Mouse (Mus musculus): ENCODE results near the gene Fcgrt. TPM values are rescaled to one million over a fixed set of nuclear protein-coding genes. Genes with fewer than 3 reads are reported as not detected.
A peak's percentile ranks its signal among the peaks of the same experiment; 100 is the strongest.

The Fcgrt gene
- polyA plus RNA-seq, 1 experiment from 2014 or later, result 93.5 TPM

DNA sequence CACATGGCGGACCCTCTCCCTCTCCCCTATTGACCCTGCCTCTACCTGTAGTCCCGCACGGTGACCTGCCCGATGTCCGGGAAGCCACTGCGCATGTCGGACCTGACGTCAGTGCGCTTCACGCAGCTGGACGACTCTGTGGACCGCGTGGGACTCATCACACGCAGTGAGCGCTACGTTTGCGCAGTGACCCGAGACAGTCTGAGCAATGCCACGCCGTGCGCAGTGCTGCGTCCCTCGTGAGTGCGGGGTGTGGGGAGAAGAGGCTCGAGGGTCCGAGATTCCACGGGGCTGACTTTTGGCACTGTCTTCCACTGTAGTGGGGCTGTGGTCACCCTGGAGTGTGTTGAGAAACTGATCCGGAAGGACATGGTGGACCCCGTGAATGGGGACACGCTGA is 27.1 kb downstream of the Fcgrt start:
- no peak overlapping the region for H3K27ac ChIP-seq
- 86% methylated on average over 30 of the region's 30 CpGs for WGBS
- no peak for ATAC-seq (replicated peaks; ENCODE audit: low FRiP score)
- H3K4me2 ChIP-seq, result no peak overlapping the region
- no peaks in the 10 kb centered on the region for H3K27me3 ChIP-seq
- peaks cover 18% of the 10 kb centered on the region for H3K4me1 ChIP-seq
- peaks cover 49% of the 10 kb centered on the region for H3K36me3 ChIP-seq
- H3K9ac ChIP-seq, result no peak overlapping the region
- H3K4me3 ChIP-seq (replicated peaks), result no peak overlapping the region
- H3K9me3 ChIP-seq (replicated peaks), result no peaks in the 10 kb centered on the region

GRCm38 (mm10) chr7:45075405-45075804 is 28.2 kb downstream of the Fcgrt start:
- H3K4me3 ChIP-seq (replicated peaks), result no peak overlapping the region
- H3K27me3 ChIP-seq, result no peaks in the 10 kb centered on the region
- H3K4me1 ChIP-seq, result peaks cover 13% of the 10 kb centered on the region
- H3K27ac ChIP-seq, result no peak overlapping the region
- peaks cover 43% of the 10 kb centered on the region for H3K36me3 ChIP-seq
- no peak overlapping the region for H3K9ac ChIP-seq
- no peak overlapping the region for H3K4me2 ChIP-seq
- ATAC-seq (replicated peaks; ENCODE audit: low FRiP score), result no peak
- 67% methylated on average over 4 of the region's 4 CpGs for WGBS
- no peaks in the 10 kb centered on the region for H3K9me3 ChIP-seq (replicated peaks)

DNA sequence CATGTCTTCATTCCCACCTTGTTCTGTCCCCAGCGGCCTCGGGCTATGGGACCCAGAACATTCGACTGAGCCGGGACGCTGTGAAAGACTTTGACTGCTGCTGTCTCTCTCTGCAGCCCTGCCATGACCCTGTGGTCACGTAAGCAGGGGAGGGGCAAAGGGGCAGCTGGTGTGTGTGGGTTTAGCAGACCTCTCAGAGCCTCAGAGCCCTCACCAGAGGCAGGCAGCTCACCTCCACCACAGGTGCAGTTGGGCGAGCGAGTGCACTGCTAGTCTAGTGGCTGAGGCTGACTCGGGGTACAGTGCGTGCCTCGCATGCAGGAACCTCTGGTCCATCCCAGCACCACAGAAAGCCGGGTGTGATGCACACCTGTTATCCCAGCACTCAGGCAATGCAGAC is 29.7 kb downstream of the Fcgrt start:
- 86% methylated on average over 12 of the region's 12 CpGs for WGBS
- Histone ChIP-seq H3K4me2 (no peak overlapping the region), H3K4me3 (replicated peaks) (no peak overlapping the region), H3K27ac (no peak overlapping the region), H3K9ac (no peak overlapping the region), H3K4me1 (peaks cover 9% of the 10 kb centered on the region), H3K36me3 (peaks cover 43% of the 10 kb centered on the region), H3K9me3 (replicated peaks) (no peaks in the 10 kb centered on the region), H3K27me3 (no peaks in the 10 kb centered on the region)
- ATAC-seq (replicated peaks; ENCODE audit: low FRiP score), result no peak

DNA sequence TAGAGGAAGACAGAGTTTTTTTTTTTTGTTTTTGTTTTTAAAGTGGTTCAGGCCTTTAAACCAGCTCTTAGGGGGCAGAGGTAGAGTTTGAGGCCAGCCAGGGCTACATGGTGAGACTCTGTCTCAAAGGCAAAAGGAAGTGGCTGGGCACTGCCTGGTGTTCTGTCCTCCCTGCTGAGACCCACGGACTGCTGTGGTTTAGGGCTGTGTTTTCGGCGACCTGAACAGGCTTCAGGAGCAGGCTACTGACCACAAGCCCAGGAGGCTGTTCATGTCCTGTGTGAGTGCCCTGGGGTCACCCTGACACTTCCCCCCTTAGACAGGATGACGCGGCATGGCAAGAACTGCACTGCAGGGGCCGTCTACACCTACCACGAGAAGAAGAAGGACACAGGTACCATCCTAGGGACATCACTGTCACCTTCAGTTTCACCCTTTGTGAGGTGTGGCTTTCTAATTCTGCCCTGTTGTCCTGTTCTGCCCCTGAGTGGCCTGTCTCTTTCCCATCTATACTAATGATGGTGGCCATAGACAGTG is 30.4 kb downstream of the Fcgrt start:
- Histone ChIP-seq H3K4me2 (no peak overlapping the region), H3K27ac (no peak overlapping the region), H3K4me3 (replicated peaks) (no peak overlapping the region), H3K36me3 (peaks cover 43% of the 10 kb centered on the region), H3K4me1 (peaks cover 9% of the 10 kb centered on the region), H3K9me3 (replicated peaks) (no peaks in the 10 kb centered on the region), H3K27me3 (no peaks in the 10 kb centered on the region), H3K9ac (no peak overlapping the region)
- no peak for ATAC-seq (replicated peaks; ENCODE audit: low FRiP score)
- WGBS, result 79% methylated on average over 7 of the region's 7 CpGs

DNA sequence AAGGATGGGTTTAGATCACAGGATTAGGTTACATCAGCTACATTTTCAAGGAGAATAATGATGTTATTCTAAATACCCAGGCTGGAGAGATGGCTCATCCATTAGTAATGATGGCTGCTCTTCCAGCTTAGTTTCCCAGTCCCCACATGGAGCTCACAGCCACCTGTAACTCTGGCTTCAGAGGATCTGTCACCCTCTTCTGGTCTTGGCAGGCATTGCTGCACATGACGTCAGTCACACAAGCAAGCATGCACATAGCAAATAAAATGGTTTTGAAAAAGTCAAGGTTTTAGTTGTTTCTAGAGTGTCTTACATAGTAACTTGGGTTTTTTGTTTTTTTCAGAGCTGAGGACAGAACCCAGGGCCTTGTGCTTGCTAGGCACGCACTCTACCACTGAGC is 31.4 kb downstream of the Fcgrt start:
- Histone ChIP-seq H3K27ac (no peak overlapping the region), H3K4me3 (replicated peaks) (no peak overlapping the region), H3K4me1 (peaks cover 9% of the 10 kb centered on the region), H3K27me3 (no peaks in the 10 kb centered on the region), H3K4me2 (no peak overlapping the region), H3K9me3 (replicated peaks) (no peaks in the 10 kb centered on the region), H3K36me3 (peaks cover 36% of the 10 kb centered on the region), H3K9ac (no peak overlapping the region)
- WGBS, result 93% methylated on average over 2 of the region's 2 CpGs
- no peak for ATAC-seq (replicated peaks; ENCODE audit: low FRiP score)

DNA sequence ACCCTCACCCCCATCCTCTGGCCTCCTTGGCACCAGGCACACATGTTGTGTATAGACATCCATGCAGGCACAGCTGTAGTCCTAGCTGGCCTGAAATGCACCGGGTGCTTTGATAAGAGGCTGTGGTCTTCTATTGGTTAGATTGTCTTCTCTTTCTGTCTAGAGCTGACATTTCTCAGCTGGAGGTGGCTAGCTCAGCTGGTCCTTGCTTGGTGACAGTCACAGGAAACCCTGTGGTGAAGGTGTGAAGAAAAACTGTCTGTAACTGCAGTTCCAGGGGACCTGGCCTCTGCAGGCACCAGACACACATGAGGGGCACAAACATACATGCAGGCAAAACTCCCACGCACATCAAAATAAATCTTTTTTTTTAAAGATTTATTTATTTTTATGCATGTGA is 34.0 kb downstream of the Fcgrt start:
- Histone ChIP-seq H3K27me3 (no peaks in the 10 kb centered on the region), H3K4me3 (replicated peaks) (no peak overlapping the region), H3K4me1 (0 out of 2 replicates have a peak, but pooled peaks cover 5% of the 10 kb centered on the region), H3K27ac (no peak overlapping the region), H3K36me3 (peaks cover 12% of the 10 kb centered on the region), H3K9ac (no peak overlapping the region), H3K4me2 (no peak overlapping the region), H3K9me3 (replicated peaks) (no peaks in the 10 kb centered on the region)
- no peak for ATAC-seq (replicated peaks; ENCODE audit: low FRiP score)
- 85% methylated on average over 2 of the region's 2 CpGs for WGBS

DNA sequence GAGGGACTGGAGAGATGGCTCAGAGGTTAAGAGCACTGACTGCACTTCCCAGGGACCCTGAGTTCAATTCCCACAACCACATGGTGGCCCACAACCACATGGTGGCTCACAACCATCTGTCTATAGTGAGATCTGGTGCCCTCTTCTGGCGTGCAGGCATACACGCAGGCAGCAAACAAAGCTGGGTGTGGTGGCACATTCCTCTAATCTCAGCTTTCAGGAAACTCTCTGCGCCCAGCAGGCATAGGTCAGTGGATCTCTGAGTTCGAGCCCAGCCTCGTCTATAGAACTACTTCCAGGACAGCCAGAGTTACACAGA is 35.7 kb downstream of the Fcgrt start:
- H3K9me3 ChIP-seq (replicated peaks), result no peaks in the 10 kb centered on the region
- 30% methylated on average over 5 of the region's 5 CpGs for WGBS
- 0 out of 2 replicates have a peak, but pooled peaks have one; percentile 12 for ATAC-seq (replicated peaks; ENCODE audit: low FRiP score)

GRCm38 (mm10) chr7:45067190-45067999 is 36.3 kb downstream of the Fcgrt start:
- 80% methylated on average over 4 of the region's 4 CpGs for WGBS
- Histone ChIP-seq H3K27me3 (no peaks in the 10 kb centered on the region), H3K4me2 (no peak overlapping the region), H3K27ac (no peak overlapping the region), H3K9ac (no peak overlapping the region), H3K4me1 (peaks cover 12% of the 10 kb centered on the region), H3K9me3 (replicated peaks) (no peaks in the 10 kb centered on the region), H3K36me3 (no peaks in the 10 kb centered on the region), H3K4me3 (replicated peaks) (no peak overlapping the region)
- ATAC-seq (replicated peaks; ENCODE audit: low FRiP score), result 0 out of 2 replicates have a peak, but pooled peaks have one; percentile 7

More for the DNA sequence above, 35.7 kb downstream of the Fcgrt start:
- H3K4me2 ChIP-seq, result no peak overlapping the region
- peaks cover 11% of the 10 kb centered on the region for H3K4me1 ChIP-seq
- H3K36me3 ChIP-seq, result no peaks in the 10 kb centered on the region
- H3K27me3 ChIP-seq, result no peaks in the 10 kb centered on the region
- no peak overlapping the region for H3K27ac ChIP-seq
- no peak overlapping the region for H3K4me3 ChIP-seq (replicated peaks)
- H3K9ac ChIP-seq, result no peak overlapping the region

GRCm38 (mm10) chr7:45062239-45062835 is 41.3 kb downstream of the Fcgrt start, which contains the start of the genes Nosip and Prrg2:
TSS of gene Nosip (plus strand) at chr7:45062429.
TSS of gene Prrg2 (minus strand) at chr7:45062677.
- Histone ChIP-seq H3K36me3 (peaks cover 10% of the 10 kb centered on the region; the same call in 1 of the 2 replicates), H3K9me3 (replicated peaks) (no peaks in the 10 kb centered on the region), H3K4me2 (peak within 1 kb of the TSS; percentile 75), H3K4me1 (peaks cover 34% of the 10 kb centered on the region), H3K27me3 (no peaks in the 10 kb centered on the region), H3K4me3 (replicated peaks) (peak within 1 kb of the TSS; percentile 90), H3K27ac (peak within 1 kb of the TSS; percentile 99), H3K9ac (peak within 1 kb of the TSS; percentile 64)
- peak; percentile 86 for ATAC-seq (replicated peaks; ENCODE audit: low FRiP score)
- WGBS, result under 1% methylated on average over 31 of the region's 31 CpGs

DNA sequence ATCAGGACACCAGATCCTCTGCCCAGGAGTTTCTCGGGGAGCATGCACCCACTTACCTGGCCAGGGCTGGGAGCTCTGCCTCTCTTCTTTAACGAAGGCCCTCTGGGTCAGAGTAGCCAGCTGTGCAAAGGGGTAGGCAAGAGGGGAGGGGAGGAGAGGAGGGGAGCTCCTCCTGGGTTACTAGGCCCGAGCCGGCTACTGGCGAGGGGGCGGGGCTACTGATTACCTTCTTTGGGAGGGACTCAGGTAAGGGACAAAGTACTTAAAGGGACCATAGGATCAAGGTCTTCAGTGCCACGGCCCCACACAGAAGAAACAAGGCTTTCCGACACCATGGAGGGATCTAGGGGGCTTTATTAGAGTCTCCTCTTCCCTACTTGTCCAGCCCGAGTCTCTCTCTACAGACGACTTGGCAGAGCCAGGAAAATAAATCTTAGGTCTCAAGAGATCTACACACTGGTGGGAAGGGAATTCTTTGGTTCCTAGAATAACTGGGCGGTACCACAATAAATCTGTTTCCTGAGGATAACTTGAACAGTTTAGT is 42.0 kb downstream of the Fcgrt start:
- WGBS, result 6% methylated on average over 11 of the region's 11 CpGs
- ATAC-seq (replicated peaks; ENCODE audit: low FRiP score), result peak; percentile 38

DNA sequence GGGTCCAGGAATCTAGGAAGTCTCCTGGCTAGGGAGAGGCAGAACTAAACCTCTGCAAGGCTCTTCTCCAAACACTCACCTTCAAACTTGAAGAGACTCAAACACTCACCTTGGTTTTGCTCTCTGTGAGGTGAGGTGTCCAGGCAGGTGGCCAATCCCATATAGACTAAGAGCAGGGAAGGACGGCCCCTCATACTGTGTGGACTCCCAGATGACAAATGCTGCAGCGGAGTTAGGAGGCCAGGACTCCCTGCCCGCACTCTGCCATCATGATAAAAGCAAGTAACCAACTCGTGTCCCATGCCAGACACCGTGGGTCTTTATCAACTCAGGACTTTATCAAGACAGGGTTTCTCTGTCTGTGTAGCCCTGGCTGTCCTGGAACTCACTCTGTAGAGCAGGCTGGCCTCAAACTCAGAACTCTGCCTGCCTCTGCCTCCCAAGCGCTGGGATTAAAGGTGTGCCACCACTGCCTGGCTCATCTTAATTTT is 43.0 kb downstream of the Fcgrt start:
- Histone ChIP-seq H3K9me3 (replicated peaks) (no peaks in the 10 kb centered on the region), H3K9ac (no peak overlapping the region), H3K27me3 (no peaks in the 10 kb centered on the region), H3K27ac (peak overlapping the region; percentile 99; the same call in 1 of the 2 replicates), H3K4me3 (replicated peaks) (0 out of 2 replicates have a peak overlapping the region, but pooled peaks have one; percentile 14), H3K4me1 (peaks cover 34% of the 10 kb centered on the region), H3K4me2 (peak overlapping the region; percentile 75), H3K36me3 (peaks cover 10% of the 10 kb centered on the region; the same call in 1 of the 2 replicates)
- ATAC-seq (replicated peaks; ENCODE audit: low FRiP score), result no peak
- 90% methylated on average over 6 of the region's 6 CpGs for WGBS

More for the DNA sequence above, 42.0 kb downstream of the Fcgrt start:
- Histone ChIP-seq H3K4me2 (peak overlapping the region; percentile 75), H3K27ac (peak overlapping the region; percentile 99), H3K9me3 (replicated peaks) (no peaks in the 10 kb centered on the region), H3K4me3 (replicated peaks) (peak overlapping the region; percentile 90), H3K36me3 (peaks cover 10% of the 10 kb centered on the region; the same call in 1 of the 2 replicates), H3K4me1 (peaks cover 34% of the 10 kb centered on the region), H3K27me3 (no peaks in the 10 kb centered on the region), H3K9ac (peak overlapping the region; percentile 59)
